Mouse (Mus musculus) thymus, postnatal 14 days (tissue): ENCODE results near the gene Mnd1.

Experiments used
- DNase-seq: peaks from one replicate; pipeline ENCODE4 v3.0.0; 2021

The Mnd1 gene

DNA sequence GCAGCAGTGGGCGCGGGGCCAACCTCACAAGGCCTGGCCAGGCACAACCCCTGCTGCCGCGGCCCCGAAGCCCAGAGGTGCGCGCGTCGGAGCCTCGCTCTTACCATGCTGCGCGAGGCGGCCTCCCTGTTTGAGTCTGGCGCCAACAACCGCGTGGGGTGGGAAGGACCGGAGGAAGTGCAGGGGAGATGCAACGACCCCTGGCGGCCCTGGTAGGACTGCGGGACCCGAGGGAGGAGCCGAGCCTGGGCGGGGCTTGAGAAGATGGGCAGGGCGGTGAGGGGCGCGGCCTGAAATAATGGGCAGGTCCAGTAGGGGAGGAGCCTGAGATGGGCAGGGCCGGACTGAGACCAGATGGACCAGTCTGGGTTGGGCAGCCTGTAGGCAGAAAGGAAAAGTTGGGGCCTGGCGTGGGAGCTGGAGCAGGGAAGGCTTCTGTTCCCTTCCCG lies at the start of gene Mnd1:
TSS of gene Mnd1 (minus strand) at position 229 of the 449 bp plus-strand sequence.
- peak; percentile 97 for DNase-seq

DNA sequence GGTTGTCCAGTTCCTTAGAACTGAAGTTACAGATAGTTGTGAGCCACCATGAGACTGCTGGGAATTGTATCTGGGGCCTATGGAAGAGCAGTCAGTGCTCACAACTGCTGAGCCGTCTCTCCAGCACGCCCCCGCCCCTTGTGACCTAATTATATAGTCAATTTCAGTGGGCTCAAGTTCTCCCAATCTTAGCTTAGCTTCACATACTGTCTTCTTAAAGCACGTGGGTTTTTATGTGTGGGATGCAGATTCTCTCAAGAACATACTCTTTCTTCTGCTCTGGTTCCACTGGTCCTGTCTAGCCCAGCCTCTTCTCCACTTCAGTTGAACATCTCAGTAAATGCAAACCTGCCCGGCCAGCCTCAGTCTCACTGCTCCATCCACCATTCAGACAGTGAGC lies 49.1 kb upstream of the Mnd1 start:
- no peak for DNase-seq

DNA sequence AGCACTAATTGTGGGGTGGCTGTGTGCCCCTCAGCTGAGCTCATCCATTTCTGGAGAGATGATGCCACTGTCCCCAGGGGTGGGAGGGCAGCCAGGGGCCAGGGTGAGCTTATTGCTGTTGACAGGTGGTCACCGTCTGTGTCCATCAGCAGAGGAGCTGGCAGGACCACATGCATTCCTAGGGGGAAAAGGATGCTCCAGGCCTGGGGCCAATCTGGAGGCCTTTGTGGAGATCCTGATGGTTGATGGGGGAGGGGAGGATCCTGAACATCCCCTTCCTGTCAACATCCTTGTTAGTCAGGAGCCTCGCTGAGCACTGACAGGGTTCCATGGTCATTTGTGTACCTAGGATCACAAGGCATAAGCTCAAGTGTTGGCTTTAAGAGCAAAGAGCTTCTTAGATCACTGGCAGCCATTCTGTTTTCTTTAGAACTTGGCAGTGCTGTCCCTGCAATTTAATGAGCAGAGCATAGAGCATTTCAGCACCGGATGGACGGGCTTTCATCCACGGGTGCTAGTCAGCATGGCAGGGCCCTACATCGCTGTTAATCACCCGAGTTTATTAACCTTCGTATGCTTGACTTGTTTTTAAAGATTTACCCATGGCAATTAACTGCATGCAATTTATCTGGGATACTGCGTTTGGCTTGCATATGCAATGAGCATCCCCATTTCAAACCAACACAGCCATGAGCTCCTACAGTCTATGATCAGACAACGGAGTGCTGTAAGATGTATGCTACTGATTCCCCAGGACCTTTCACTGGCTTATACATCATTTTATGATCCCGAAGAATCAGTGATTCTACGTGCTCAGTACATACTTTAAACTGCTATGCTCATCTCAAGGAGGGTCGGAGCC lies 45.2 kb upstream of the Mnd1 start:
- DNase-seq = no peak

DNA sequence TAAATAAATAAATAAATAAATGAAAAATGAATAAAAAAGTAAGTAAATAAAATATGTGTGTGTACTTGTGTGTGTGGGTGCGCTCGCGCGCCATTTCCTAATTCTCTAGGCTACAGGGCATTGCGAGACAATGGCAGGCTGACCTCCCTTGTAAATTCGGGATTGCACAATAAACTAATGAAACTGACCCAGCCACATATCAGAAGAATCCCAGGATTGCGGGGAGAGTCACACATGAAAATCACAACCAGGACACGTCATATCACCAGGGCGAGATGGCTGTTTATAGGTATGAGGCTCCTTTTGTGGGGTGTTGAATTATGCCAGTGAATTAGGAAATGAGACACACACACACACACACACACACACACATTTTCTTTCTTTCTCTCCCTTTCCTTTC lies 43.9 kb upstream of the Mnd1 start:
- DNase-seq = no peak

DNA sequence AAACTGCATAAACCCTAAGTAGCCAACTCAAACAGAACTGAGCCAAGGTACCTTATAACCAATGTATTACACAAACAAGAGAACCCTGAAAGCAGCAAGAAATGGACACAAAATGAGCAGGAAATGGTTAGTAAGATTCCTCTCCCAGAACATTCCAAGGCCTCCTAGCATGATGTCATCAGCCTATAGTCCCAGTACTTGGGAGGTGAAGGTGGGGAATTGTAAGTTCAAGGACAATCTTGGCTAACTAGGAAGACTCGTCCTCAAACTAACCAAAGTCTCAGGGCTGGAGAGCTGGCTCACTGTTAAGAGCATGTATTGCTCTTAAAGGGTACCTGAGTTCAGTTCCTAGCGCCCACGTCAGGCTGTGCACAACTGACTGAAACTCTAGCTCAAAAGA lies 42.6 kb upstream of the Mnd1 start:
- no peak for DNase-seq

DNA sequence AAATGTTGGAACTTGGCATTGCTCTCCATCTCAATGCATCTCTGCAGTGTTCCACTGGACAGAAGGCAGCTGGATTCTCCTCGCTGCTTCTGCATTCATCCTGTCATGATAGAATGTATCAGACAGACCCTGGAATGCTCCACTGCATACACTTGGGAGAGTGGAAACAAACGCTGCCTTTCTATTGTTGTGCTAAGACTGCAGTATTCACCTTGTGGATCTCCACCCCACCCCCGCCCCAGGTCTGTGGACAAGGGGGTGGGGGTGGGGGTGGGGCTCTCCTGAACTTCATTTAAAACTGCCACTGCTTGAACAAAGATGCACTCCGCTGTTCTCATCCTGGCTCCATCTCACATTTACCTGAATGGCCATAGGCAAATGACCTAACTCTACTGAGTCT lies 38.3 kb upstream of the Mnd1 start:
- no peak for DNase-seq

DNA sequence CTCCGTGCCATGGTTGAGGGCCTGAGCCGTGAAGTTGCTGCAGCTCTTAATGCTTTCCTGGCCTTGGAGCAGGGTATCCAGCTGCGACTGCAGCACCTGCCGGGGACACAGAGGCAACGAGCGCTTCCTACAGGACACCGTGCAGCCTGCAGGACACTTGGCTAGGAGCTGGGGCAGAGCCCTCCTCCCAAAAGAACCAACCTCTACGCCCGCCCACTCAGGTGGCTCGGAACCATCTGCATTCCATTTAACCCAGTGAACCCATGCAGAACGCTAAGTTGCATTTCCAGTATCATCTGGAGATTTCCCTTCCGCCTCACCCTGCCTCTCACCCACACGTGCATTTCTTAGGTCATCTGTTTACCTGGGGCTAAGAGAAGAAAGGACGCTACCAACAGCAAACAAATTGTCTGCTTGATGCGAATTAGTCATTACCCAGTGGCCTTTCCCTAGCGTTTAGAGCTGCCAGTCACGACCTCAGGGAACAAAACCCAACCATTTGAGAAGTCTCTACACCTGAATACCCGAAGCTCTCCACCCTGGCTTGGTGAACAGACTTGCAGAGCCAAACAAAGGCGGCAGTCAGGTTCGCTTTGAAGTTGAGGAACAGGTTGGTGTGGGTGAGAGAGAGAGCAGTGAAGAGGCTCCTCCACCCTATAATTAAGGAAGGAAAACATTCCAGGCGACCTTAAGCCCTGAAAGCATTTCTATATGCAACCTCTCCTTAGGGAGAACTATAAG lies 35.7 kb upstream of the Mnd1 start:
- DNase-seq = no peak

- peak; percentile 14 for DNase-seq
Measured at GRCm38 (mm10) chr3:84190513-84191061, 35.0 kb upstream of the Mnd1 start.

GRCm38 (mm10) chr3:84189629-84190173 lies 34.1 kb upstream of the Mnd1 start:
- peak; percentile 5 for DNase-seq

- DNase-seq = no peak
Measured at GRCm38 (mm10) chr3:84181717-84182116, 26.1 kb upstream of the Mnd1 start.

- no peak for DNase-seq
Measured at GRCm38 (mm10) chr3:84181102-84181501, 25.5 kb upstream of the Mnd1 start.

GRCm38 (mm10) chr3:84180304-84180703 lies 24.7 kb upstream of the Mnd1 start:
- DNase-seq = no peak

DNA sequence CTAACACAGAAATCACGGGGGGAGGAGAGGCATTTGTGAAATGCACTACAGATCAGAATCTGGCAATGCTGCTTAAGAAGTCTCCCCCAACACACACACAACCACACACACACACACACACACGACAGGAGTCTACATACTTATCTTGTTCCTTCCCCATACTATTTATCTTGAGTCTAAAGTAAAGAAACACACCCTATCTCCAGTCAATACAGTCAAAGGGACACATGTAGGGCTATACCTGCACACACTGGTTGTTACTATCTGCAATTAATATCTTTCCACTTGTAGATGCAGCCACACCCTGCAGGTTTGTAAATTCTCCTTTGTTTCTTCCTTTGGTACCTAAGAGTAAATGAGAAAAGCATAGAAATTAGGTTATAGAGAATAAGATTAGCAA lies 22.2 kb upstream of the Mnd1 start:
- DNase-seq = no peak

- DNase-seq = peak; percentile 75
Measured at GRCm38 (mm10) chr3:84175337-84176315, 20.0 kb upstream of the Mnd1 start.

GRCm38 (mm10) chr3:84173581-84174154 lies 18.1 kb upstream of the Mnd1 start, which contains the start of gene Gm6525:
Gene Gm6525 (plus strand): TSS chr3:84174104.
- DNase-seq = no peak

- DNase-seq = peak; percentile 22
Measured at GRCm38 (mm10) chr3:84172406-84172805, 16.8 kb upstream of the Mnd1 start.

DNA sequence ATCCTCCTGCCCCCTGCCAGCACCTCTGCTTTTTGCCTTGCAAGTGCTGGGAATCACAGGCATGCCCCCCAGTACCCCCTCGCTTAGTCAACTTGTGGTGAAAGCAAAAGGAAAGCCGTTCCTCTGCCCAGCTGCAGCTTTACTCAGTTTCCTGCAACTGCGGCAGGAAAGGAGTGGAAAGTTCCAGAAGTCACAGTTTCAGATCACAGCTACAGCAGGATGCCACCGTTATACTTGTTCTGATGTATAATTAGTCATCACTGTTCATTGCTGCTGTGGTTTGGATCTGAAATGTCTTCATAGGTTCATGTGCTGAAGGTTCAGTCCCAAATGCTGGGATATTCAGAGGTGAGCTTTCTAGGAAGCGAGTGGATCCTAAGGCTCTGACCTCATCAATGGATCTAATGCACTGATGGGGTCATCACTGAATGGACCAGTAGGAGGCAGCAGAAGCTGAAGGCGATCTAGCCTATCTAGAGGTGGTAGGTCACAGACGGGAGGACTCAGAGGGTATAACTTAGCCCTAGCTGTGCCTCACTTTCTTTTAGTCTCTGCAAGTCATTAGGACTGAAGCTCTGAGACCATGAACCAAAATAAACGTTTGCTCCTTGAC lies 13.9 kb upstream of the Mnd1 start:
- DNase-seq = peak; percentile 20

DNA sequence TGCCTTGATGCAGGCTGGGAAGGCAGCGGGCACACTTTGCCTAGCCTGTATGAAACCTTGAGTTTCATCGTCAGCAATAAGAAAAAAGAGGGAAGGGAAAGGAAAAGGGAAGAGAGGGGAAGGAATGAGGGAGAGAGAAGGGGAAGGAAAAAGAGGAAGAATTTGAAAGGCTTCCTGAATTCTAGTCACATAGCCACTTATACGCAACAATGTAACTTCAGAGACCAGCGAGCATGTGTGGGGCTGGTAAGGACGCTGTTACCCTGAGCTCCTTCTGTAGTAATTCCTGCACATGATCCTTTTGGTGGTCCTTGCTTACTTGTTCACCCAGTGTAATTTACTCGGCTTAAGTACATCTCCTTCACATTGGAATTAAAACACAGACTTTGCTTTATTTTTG lies 13.4 kb upstream of the Mnd1 start:
- DNase-seq = no peak

DNA sequence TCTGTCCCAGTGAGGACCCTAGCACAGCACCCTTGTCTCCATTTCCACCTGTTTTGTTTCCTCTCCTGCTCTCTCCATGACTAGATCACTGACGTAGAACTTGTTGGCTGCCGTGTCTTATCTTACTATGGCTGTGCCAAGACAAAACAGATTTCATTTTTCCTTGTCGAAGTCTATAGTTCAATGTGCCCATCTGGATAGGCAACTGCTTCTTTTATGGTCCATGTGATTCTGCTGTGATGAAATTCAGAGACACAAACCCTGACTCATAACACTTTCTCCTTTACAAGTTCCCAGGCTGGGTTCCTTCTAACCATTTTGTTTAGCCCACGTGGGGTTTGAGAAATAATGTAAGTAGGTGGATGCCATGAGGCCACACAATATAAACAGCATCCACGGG lies 10.5 kb upstream of the Mnd1 start:
- no peak for DNase-seq

- no peak for DNase-seq
Measured at GRCm38 (mm10) chr3:84165391-84165790, 9.8 kb upstream of the Mnd1 start.
